Mouse (Mus musculus): ENCODE data around the gene Cntnap5a.
A peak's percentile ranks its signal among the peaks of the same experiment; 100 is the strongest.
"Not testable (repeated sequence)": the region's sequence is repeated elsewhere in the genome, so short reads cannot be mapped to it uniquely, and the experiment has no call there.

The Cntnap5a gene

GRCm38 (mm10) chr1:116107010-116107723 lies 422.6 kb downstream of the Cntnap5a start:
- DNase-seq = no peak

GRCm38 (mm10) chr1:116107724-116108058 lies 423.1 kb downstream of the Cntnap5a start:
- DNase-seq = no peak

- no peak for DNase-seq
These were observed 423.8 kb downstream of the Cntnap5a start for GRCm38 (mm10) chr1:116108381-116108780.

GRCm38 (mm10) chr1:116125767-116126166 lies 441.2 kb downstream of the Cntnap5a start:
- DNase-seq = no peak

- DNase-seq = no peak
These were observed 442.5 kb downstream of the Cntnap5a start for GRCm38 (mm10) chr1:116127085-116127484.

- no peak for DNase-seq
These were observed 444.1 kb downstream of the Cntnap5a start for GRCm38 (mm10) chr1:116128450-116129246.

GRCm38 (mm10) chr1:116132471-116132870 lies 447.9 kb downstream of the Cntnap5a start:
- DNase-seq = no peak

- no peak for DNase-seq
These were observed 465.3 kb downstream of the Cntnap5a start for GRCm38 (mm10) chr1:116149764-116150369.

GRCm38 (mm10) chr1:116184471-116184870 lies 499.9 kb downstream of the Cntnap5a start:
- peak; percentile 58 to 74 for DNase-seq

- DNase-seq = not testable (repeated sequence)
These were observed 503.6 kb downstream of the Cntnap5a start for GRCm38 (mm10) chr1:116188142-116188541.

GRCm38 (mm10) chr1:116192299-116192698 lies 507.7 kb downstream of the Cntnap5a start:
- no peak for DNase-seq

- DNase-seq = no peak
These were observed 532.3 kb downstream of the Cntnap5a start for GRCm38 (mm10) chr1:116216883-116217282.

GRCm38 (mm10) chr1:116240538-116240937 lies 556.0 kb downstream of the Cntnap5a start:
- DNase-seq = no peak

- no peak for DNase-seq
These were observed 559.3 kb downstream of the Cntnap5a start for GRCm38 (mm10) chr1:116243856-116244255.

- DNase-seq = no peak
These were observed 596.6 kb downstream of the Cntnap5a start for GRCm38 (mm10) chr1:116281144-116281543.

- DNase-seq = no peak
These were observed 599.4 kb downstream of the Cntnap5a start for GRCm38 (mm10) chr1:116283968-116284367.

- no peak for DNase-seq
These were observed 622.0 kb downstream of the Cntnap5a start for GRCm38 (mm10) chr1:116306555-116306954.

GRCm38 (mm10) chr1:116311512-116311911 lies 627.0 kb downstream of the Cntnap5a start:
- no peak for DNase-seq

- DNase-seq = peak in 1 of 2 experiments; percentile 6
These were observed 628.7 kb downstream of the Cntnap5a start for GRCm38 (mm10) chr1:116313269-116313668.

- no peak for DNase-seq
These were observed 639.9 kb downstream of the Cntnap5a start for GRCm38 (mm10) chr1:116324505-116324904.

- no peak for DNase-seq
These were observed 669.1 kb downstream of the Cntnap5a start for GRCm38 (mm10) chr1:116353669-116354068.

- no peak for DNase-seq
These were observed 681.0 kb downstream of the Cntnap5a start for GRCm38 (mm10) chr1:116365606-116366005.

- no peak for DNase-seq
These were observed 681.6 kb downstream of the Cntnap5a start for GRCm38 (mm10) chr1:116366171-116366570.

- DNase-seq = no peak
These were observed 682.2 kb downstream of the Cntnap5a start for GRCm38 (mm10) chr1:116366806-116367205.
